Mouse (Mus musculus) heart, postnatal 0 days (tissue): ENCODE measurements at regions not wholly inside any gene's neighbourhood (a gene's known extent, or its start where the extent isn't known, plus 50 kb on each side); places are given as distances from the start of the nearest gene placed in this dataset.

ENCODE experiments used
- CTCF ChIP-seq: IDR thresholded peaks from 2 replicates; pipeline ENCODE4 v1.5.1; 2016; ENCODE audit warnings: antibody characterized with exemption, control low read depth, low read depth
- EP300 ChIP-seq: IDR thresholded peaks from 2 replicates; pipeline ENCODE4 v1.6.1; 2016; ENCODE audit warnings: antibody characterized with exemption, low read depth

DNA sequence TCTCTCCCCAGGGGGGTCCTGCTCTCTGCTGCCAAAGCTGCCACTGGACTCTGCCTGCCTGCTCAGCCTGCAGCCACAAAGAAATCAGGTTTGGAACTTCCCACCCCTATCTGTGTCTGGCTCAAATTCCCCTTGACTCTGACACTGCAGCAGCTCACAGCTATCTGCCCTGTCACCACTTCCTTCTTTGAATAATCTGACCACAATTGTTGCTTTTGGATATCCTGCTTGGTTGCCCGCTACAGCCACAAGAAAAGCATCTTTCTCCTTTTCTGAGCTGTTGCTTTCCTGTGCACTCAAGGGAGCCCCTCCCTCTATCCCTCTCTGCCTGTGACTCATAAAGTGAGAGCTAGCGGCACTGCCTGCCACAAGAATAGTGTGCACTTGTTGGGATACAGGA lies 742.6 kb downstream of the Nap1l3 start:
- no peak for TF ChIP-seq CTCF
- no peak for TF ChIP-seq EP300
